Mouse (Mus musculus) E14TG2a.4 (cell line): ENCODE data around the gene D430042O09Rik.

Source experiments
- CTCF ChIP-seq: conservative IDR thresholded peaks from 2 replicates; pipeline ENCODE4 v1.5.1; 2014; ENCODE audit warnings: low read length
- NANOG ChIP-seq: IDR thresholded peaks from 2 replicates; pipeline ENCODE4 v1.6.1; 2014; ENCODE audit warnings: borderline replicate concordance, low read length, mixed read lengths

DNA sequence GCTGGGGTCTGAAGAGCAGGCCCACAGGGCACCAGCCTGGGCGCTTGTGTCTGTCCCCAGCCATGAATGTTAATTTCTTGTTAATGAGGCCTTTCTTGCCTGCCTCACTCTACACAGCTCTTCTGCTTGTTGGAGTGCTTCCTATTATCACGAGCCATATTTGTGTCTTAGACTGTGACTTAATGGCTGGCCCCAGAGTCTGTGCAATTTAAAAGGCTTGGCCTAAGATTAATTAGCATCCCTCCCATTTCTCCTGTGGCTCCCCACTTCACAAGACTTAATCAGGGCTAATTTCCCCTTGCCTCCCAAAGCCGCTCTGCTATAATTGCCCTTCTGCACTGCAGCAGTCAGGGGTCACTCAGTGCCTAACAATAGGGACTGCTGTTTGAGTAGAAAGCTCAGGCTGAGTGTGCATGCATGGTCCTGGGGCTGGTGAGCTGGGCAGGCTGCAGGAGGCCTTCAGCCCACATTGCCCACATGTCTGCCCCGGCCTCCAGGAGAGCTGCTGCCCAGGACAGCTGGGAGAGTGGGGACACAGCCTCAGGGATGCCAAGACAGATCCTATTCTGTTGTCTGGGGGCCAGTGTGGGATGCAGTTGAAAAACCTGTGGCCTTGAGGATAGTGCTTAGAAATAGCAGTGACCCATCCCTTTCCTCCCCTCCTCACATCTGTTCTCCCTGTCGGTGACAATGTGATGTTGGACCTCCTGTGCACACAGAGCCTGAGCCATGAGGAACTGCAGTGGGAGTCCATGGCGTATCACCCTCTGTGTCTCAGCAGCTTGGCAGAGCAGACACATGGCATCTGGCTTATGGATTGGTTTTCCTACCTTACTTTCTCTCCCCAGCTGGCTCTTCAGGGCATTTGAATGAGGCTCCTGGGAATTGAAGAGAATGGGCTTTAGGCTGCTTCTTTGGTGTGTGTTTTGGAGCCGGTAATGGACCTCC lies 55.5 kb downstream of the D430042O09Rik start:
- TF ChIP-seq CTCF (no peak), NANOG (no peak)
